Mouse (Mus musculus): Measurements from ENCODE around the gene Pknox1. TPM values are rescaled to one million over a fixed set of nuclear protein-coding genes. Genes with fewer than 3 reads are reported as not detected.
A peak's percentile ranks its signal among the peaks of the same experiment; 100 is the strongest.

Pknox1 gene
- 30.4 and 34.8 TPM in 2 replicates for total RNA-seq (2014; fragmentation: Nextera tagmentation)
- 25.1 and 29.0 TPM in 2 replicates for total RNA-seq (2017)
- 6.2 and 8.5 TPM in 2 replicates for polyA plus RNA-seq (2012)

DNA sequence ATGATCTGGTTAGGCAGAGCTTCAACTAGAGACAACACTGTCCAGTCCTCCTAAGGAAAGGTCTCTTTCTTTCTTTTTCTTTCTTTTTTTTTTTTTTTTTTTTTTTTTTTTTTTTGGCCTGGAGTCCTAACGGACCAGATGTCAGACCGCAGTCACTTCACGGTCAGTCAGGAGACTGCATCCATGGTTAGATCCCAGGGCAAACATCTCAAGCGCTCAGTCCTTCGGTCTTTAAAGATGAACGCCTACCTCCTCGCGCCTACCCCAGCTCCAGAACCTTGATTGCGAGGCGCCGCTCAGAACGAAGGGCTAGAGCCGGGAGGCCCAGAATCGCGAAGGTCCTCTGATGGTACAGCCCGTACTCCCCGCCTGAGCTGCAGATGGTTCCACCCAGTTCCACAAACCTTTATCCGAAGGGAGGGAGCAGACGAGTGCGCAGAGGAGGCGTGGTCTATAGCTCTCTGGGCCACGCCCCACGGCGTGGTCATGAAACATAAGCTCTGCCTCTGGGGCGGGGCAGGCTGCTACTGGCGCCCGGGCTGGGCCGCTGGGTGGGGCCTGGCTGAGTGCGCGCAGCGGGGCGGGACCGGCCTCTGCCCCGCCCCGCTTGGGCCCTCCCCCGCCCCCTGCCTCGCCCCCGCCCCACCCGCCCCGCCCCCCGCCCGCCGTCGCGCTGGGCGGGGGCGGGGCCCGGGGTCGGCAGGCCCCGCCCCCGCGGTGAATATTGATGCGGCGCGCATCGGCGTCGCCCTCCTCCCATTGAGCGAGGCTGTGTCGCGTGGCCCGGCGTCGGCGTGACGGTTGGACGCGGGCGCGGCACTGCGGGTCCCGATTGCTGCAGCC, at the start of gene Pknox1:
Gene Pknox1 (plus strand): TSS at position 720 of the 843 bp plus-strand sequence.
- DNase-seq (ENCODE audit: low spot score) = peak; percentile 88
- no peaks in the 10 kb centered on the region for H3K9me3 ChIP-seq (replicated peaks)
- TF ChIP-seq CTCF (IDR thresholded peaks at IDR 0.05; ENCODE audit: low read depth, low read length) = no peak
- no peak for TF ChIP-seq TAL1 (conservative IDR thresholded peaks at IDR 0.05; ENCODE audit: low read depth, low read length)
- TF ChIP-seq POLR2AphosphoS5 (IDR thresholded peaks at IDR 0.05; ENCODE audit: insufficient replicate concordance, low read depth, low read length) = no peak
- no peak for TF ChIP-seq GATA2 (IDR thresholded peaks at IDR 0.05; ENCODE audit: borderline replicate concordance, low read depth, low read length)
- no peak for TF ChIP-seq GATA1 (IDR thresholded peaks at IDR 0.05; ENCODE audit: borderline replicate concordance, low read length)
- peaks cover 23% of the 10 kb centered on the region for H3K36me3 ChIP-seq (replicated peaks)
- peak; percentile 88 for ATAC-seq (ENCODE audit: extremely low read depth, insufficient number of reproducible peaks, low FRiP score, poor library complexity, severe bottlenecking)
- peak within 1 kb of the TSS; percentile 89 for H3K4me3 ChIP-seq (ENCODE audit: low read depth, low read length)
- no peaks in the 10 kb centered on the region for H3K27me3 ChIP-seq (ENCODE audit: insufficient read depth, low read length)
- peaks cover 36% of the 10 kb centered on the region for H3K4me1 ChIP-seq (ENCODE audit: insufficient read depth, low read depth, low read length)

DNA sequence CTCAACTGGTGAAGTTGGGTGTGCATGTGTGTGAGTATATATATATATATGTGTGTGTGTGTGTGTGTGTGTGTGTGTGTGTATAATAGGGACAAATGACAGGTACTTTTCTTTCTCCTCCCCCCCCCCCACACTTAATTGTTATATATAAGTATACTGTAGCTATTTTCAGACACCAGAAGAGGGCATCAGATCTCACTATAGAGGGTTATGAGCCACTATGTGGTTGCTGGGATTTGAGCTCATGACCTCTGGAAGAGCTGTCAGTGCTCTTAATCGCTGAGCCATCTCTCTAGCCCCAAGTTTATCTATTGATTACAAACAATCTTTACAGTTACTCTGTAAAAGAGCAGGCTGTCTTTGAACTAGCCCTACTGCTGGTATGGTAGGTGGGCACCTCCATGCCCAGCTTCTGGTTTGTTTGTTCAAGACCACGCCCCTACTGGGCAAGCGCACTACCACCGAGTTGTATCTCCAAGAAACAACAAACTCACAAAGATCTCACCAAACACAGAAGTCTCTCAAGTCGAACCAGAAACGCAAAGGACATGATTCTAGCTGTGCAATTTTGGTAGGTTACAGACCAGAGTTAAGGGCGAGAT, 45.1 kb upstream of the Pknox1 start:
- H3K36me3 ChIP-seq (replicated peaks) = peaks cover 28% of the 10 kb centered on the region
- H3K4me3 ChIP-seq (ENCODE audit: low read depth, low read length) = peak overlapping the region; percentile 86
- TF ChIP-seq GATA1 (IDR thresholded peaks at IDR 0.05; ENCODE audit: borderline replicate concordance, low read length) = no peak
- no peak for TF ChIP-seq TAL1 (conservative IDR thresholded peaks at IDR 0.05; ENCODE audit: low read depth, low read length)
- TF ChIP-seq CTCF (IDR thresholded peaks at IDR 0.05; ENCODE audit: low read depth, low read length) = no peak
- TF ChIP-seq POLR2AphosphoS5 (IDR thresholded peaks at IDR 0.05; ENCODE audit: insufficient replicate concordance, low read depth, low read length) = no peak
- no peak for TF ChIP-seq GATA2 (IDR thresholded peaks at IDR 0.05; ENCODE audit: borderline replicate concordance, low read depth, low read length)
- peaks cover 37% of the 10 kb centered on the region for H3K4me1 ChIP-seq (ENCODE audit: insufficient read depth, low read depth, low read length)
- DNase-seq (ENCODE audit: low spot score) (no peak), ATAC-seq (ENCODE audit: extremely low read depth, insufficient number of reproducible peaks, low FRiP score, poor library complexity, severe bottlenecking) (peak; percentile 22)
- H3K27me3 ChIP-seq (ENCODE audit: insufficient read depth, low read length) = no peaks in the 10 kb centered on the region
- H3K9me3 ChIP-seq (replicated peaks) = no peaks in the 10 kb centered on the region

DNA sequence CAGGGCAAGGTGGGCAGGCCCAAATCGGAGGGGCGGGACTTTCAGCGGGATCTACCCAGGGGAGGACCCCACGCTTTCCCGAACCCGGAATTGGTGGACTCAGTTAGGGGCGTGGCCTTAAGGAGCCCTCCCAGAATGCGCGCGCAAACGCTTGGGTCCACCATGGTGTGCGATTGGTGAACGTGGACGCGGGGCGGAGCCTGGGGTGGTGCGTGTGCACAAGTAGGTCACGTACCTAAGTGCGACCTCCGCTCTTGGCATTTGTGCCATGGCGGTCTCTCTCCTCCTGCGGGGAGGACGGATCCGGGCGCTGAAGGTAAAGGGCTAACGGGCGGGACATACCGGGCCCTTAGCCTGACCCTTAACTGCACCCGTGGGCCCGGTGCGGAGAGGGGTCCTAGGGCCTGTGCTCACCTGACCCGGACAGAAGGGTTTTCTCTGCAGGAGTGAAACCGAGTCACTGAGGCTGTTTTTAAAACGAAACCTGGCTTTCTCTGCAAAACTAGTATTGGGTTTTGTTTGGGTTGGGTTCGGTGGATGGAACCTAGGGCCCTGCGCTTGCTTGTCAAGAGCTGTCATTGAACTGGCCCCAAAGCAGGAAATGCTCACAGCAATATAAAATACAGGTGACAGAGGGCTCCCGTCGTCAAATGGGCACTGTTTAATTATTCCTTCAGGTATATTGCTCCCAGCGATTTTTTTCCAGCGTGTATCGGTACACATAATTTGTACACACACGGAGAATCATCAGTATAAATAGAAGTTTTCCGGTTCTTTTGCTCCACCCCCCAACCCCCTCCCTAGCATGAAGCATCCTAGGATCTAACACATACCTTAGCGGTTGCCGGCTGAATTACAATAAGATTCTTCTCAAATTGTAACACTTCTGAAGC, 44.3 kb upstream of the Pknox1 start, which contains the start of the genes Wdr4 and Ndufv3:
Gene Wdr4 (minus strand): TSS at position 35 of the 893 bp plus-strand sequence.
Gene Ndufv3 (plus strand): TSS at position 170 of the 893 bp plus-strand sequence.
- Histone ChIP-seq H3K9me3 (replicated peaks) (no peaks in the 10 kb centered on the region), H3K27me3 (ENCODE audit: insufficient read depth, low read length) (no peaks in the 10 kb centered on the region), H3K4me1 (ENCODE audit: insufficient read depth, low read depth, low read length) (peaks cover 42% of the 10 kb centered on the region), H3K36me3 (replicated peaks) (peaks cover 35% of the 10 kb centered on the region), H3K4me3 (ENCODE audit: low read depth, low read length) (peak within 1 kb of the TSS; percentile 86)
- peak; percentile 95 for ATAC-seq (ENCODE audit: extremely low read depth, insufficient number of reproducible peaks, low FRiP score, poor library complexity, severe bottlenecking)
- TF ChIP-seq GATA1 (IDR thresholded peaks at IDR 0.05; ENCODE audit: borderline replicate concordance, low read length) (no peak), TAL1 (conservative IDR thresholded peaks at IDR 0.05; ENCODE audit: low read depth, low read length) (no peak), GATA2 (IDR thresholded peaks at IDR 0.05; ENCODE audit: borderline replicate concordance, low read depth, low read length) (no peak), CTCF (IDR thresholded peaks at IDR 0.05; ENCODE audit: low read depth, low read length) (no peak), POLR2AphosphoS5 (IDR thresholded peaks at IDR 0.05; ENCODE audit: insufficient replicate concordance, low read depth, low read length) (no peak)
- DNase-seq (ENCODE audit: low spot score) = peak; percentile 90

DNA sequence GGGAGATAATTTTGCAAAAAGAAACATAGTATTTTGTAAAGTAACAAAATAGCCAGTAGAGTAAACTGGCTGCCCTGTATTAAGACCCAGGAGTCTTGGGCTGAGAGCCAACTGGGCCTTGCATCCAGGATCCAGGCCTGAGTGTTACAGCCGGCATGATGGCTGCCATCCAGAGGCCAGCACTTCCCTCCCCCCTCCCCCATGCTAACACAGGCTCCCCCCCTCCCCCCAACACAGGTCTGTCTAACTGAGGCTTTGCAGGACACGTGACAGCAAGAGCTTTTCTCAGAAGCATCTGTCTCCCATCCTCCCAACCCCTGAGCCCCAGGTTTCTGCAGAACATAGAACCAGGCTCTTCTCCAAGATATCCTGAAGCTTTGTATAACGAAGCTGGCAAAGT, 43.6 kb upstream of the Pknox1 start:
- Histone ChIP-seq H3K9me3 (replicated peaks) (no peaks in the 10 kb centered on the region), H3K4me1 (ENCODE audit: insufficient read depth, low read depth, low read length) (peaks cover 42% of the 10 kb centered on the region), H3K36me3 (replicated peaks) (peaks cover 40% of the 10 kb centered on the region), H3K27me3 (ENCODE audit: insufficient read depth, low read length) (no peaks in the 10 kb centered on the region), H3K4me3 (ENCODE audit: low read depth, low read length) (peak overlapping the region; percentile 86)
- TF ChIP-seq GATA1 (IDR thresholded peaks at IDR 0.05; ENCODE audit: borderline replicate concordance, low read length) (no peak), GATA2 (IDR thresholded peaks at IDR 0.05; ENCODE audit: borderline replicate concordance, low read depth, low read length) (no peak), CTCF (IDR thresholded peaks at IDR 0.05; ENCODE audit: low read depth, low read length) (no peak), TAL1 (conservative IDR thresholded peaks at IDR 0.05; ENCODE audit: low read depth, low read length) (no peak), POLR2AphosphoS5 (IDR thresholded peaks at IDR 0.05; ENCODE audit: insufficient replicate concordance, low read depth, low read length) (no peak)
- ATAC-seq (ENCODE audit: extremely low read depth, insufficient number of reproducible peaks, low FRiP score, poor library complexity, severe bottlenecking) (0 out of 2 replicates have a peak, but pooled peaks have one; percentile 22), DNase-seq (ENCODE audit: low spot score) (peak; percentile 47)

DNA sequence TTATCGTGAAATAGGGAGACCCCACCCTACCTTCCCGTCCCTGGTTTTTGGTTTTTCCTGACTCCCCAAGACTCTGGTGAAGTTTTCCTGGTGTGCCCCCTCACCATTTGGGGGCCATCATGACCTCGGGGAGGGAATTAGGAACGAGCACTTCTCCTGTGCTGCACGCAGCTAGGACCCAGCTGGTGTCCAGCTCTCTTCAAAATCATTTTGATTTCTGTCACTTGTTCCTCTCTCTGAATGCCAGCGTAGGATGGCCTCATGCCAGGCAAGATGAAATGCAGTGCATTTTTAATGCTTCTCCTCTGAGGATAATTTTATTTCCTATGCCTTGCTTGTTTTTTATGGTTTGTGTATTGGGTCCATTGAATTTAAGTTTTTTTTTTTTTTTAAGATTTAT, 42.6 kb upstream of the Pknox1 start:
- H3K4me3 ChIP-seq (ENCODE audit: low read depth, low read length) = peak overlapping the region; percentile 86; the same call in 1 of the 2 replicates
- peaks cover 49% of the 10 kb centered on the region for H3K36me3 ChIP-seq (replicated peaks)
- TF ChIP-seq GATA2 (IDR thresholded peaks at IDR 0.05; ENCODE audit: borderline replicate concordance, low read depth, low read length) = no peak
- no peak for DNase-seq (ENCODE audit: low spot score)
- H3K27me3 ChIP-seq (ENCODE audit: insufficient read depth, low read length) = no peaks in the 10 kb centered on the region
- no peak for ATAC-seq (ENCODE audit: extremely low read depth, insufficient number of reproducible peaks, low FRiP score, poor library complexity, severe bottlenecking)
- H3K4me1 ChIP-seq (ENCODE audit: insufficient read depth, low read depth, low read length) = peaks cover 44% of the 10 kb centered on the region
- H3K9me3 ChIP-seq (replicated peaks) = no peaks in the 10 kb centered on the region

Data from G1E (cell line).